Mouse (Mus musculus) heart, postnatal 36 days (tissue): Measurements from ENCODE around the gene Kcnk13. TPM values are rescaled to one million over a fixed set of nuclear protein-coding genes. Genes with fewer than 3 reads are reported as not detected.

Experiments used
- DNase-seq, 2 experiments: peaks; one replicate each; pipeline ENCODE4 v3.0.0; 2021 to 2022
- intact Hi-C: fragments of 180-260 bp; cut with DNase I; formaldehyde crosslinking; loops from one replicate; pipeline ENCODE4 v1.15.1; 2025
- microRNA-seq, 2 experiments: library from miRNA; unstranded; fragments of <30 nt; microRNA quantifications; one replicate each; pipeline ENCODE4 v1.2.0; 2021; ENCODE audit warnings: borderline number of aligned reads in 2 of 2
- total RNA-seq, 2 experiments: library from RNA; stranded (reverse); gene quantifications; 2 replicates each; pipeline ENCODE4 v1.2.3; 2021

Gene Kcnk13
- total RNA-seq, 2 experiments from 2014 or later = 0.36 to 0.38 TPM

DNA sequence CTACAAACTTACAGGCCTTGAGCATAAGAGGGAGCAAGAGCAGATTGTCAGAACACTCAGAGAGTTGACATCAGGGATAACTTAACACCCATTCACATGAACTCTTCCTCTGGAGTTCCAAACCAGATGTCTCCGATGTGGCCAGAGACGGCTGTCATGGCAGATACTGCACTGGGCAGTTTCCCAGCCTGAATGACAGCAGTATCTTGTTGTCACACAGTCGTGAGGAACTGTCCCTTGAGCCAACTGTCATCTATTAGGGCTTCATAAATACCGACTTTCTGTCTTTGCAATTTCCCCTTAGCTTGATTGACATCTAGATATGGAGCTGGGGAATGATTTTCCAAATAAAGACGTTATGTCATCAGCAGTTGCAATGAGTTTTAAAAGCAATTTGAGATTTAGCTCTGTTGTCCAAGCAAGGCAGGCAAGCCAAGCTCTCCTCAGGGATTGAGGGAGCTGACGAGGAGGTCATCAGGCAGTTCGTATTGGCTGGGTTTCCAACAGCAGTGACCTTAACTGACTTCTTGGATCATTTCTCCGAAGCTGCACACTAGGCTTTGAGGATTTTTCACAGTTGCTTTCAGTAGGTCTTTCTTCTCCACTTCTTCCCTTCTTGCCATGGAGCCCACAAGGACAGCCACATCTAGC is 115.5 kb downstream of the Kcnk13 start:
- DNase-seq = peak; percentile 30 to 40
- intact Hi-C loops = no loop called here

DNA sequence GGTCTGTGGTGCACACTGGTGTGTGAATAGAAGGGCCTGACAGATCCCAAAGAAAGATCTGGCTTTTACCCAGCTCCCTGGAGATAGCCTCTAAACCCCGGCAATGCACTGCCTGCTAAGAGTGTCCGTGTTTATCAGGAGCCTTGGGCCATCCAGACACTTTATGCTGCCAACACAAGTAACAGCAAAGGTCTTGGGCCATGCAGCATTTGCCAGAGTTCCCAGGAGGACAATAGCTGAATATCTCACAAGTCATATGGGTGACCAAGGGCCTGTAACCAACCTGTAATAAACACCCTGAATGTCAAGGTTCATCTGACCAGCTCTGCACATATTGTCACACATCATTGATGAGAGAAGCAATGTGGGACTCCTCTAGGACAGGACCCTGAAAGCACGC is 123.7 kb downstream of the Kcnk13 start:
- intact Hi-C loops = no loop called here
- no peak for DNase-seq

DNA sequence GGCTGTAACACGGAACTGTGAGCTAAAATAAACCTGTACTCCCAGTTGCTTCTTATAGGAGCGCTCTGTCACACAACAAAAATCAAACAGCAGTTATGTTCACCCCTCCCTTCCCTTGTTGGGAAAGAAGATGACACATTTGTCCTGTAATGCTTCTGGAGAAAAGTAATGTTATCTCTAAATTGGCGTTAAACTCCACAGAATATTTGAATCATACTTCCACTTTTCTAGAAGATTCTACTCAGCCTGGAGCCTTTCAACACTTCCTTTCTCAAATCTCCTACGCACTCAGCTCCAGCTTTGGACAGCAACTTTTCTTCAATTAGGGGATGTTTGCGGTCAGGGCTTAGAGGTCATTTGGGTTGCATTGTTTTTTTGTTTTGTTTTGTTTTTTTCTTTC is 125.0 kb downstream of the Kcnk13 start:
- no peak for DNase-seq
- intact Hi-C loops = no loop called here

DNA sequence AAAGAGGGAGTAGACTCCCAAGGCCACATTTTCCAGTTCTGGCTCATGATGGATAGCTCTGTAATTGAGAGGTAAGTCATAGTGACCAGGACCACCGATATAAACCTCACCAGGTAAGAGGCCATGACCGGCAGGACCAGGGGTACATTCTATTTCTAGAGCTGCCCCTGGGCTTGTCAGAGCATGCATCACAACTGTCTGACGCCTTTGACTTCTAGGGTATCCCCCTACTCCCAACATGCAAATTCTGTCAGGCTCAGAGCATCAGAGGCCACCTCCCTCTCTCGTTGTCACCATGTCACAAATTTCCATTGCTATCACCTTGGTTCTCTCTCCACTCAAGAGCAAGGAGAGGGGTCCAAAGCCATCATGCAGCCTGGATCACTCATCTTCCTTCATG is 126.5 kb downstream of the Kcnk13 start:
- DNase-seq = no peak
- intact Hi-C loops = no loop called here

DNA sequence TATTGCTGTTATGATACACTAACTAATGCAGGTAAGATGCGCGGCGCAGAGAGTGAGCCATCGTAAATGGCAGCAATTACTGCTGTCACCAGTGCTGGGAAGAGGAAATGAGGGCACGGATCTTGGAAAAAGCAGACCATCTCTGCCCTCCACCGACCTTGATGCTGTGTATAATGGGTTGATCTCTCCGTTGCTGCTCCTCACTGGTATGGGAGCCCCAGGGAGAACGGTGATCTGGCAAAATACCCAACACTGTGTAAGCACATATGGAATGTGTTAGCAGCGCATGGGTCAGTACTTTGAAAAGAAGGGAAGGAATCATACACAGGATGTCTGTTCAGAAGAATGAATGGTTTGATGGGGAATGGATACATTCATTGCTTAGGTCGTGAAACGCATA is 128.7 kb downstream of the Kcnk13 start:
- intact Hi-C loops = no loop called here
- DNase-seq = no peak

DNA sequence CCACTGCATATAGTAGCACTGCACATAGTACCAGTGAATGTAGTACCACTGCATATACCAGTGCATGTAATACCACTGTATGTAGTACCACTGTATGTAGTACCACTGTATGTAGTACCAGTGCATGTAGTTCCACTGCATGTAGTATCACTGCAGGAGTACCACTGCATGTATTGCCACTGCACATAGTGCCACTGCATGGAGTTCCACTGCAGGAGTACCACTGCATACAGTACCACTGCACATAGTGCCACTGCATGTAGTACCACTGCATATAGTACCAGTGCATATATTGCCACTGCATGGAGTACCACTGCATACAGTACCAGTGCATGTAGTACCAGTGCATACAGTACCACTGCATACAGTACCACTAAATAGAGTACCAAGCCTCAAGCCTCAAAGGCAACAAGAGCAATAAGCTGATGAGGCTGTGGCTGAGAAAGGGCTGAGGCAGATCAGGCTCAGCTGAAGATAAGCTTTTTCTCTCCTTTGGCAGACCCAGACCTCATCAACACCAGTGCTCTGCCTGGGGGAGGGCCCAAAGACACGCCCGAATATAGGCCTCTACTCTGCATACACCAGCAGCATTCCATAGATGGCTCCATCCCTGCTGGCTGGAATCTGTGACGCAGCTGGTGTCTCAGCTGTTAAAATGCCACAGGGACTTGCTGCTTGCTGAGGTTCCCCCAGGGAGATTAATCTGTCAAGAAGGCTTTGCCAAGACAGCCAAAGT is 135.8 kb downstream of the Kcnk13 start:
- DNase-seq = no peak
- intact Hi-C loops = no loop called here

DNA sequence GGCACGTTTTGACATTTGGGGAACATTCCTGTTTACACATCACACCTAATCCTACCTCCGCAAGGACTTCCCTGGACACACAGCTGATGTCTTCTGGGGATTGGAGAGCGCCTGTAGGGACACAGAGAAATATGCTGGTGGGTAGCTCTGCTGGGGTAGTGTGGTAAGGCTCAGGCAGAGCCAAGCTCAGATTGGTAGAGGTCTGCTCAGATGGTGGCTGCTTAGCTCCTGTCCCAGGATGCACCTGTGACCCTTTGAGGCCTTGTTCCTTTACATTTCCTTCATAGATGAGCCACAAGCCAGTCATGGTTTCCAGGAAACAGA is 136.4 kb downstream of the Kcnk13 start:
- intact Hi-C loops = no loop called here

DNA sequence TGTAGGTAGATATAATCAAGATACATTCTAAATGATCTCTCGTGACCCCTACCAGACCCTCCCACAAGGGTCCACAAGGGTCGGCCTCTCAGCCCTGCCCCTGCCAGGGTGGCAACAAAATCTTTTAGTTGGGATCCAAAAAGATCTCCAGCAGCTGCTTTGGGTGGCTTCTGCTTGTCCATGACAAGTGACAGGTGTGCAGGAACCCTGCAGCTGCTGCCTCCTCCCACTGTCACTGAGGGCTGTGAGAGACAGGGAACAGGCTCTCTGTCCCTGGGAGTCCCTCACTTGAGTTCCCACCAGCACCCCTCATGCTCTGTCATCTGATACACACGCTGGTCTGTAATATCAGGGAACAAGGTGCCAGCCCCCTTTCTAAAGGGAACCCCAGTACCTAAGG is 137.4 kb downstream of the Kcnk13 start:
- DNase-seq = no peak
- intact Hi-C loops = no loop called here

More for the DNA sequence above, 136.4 kb downstream of the Kcnk13 start:
- no peak for DNase-seq

DNA sequence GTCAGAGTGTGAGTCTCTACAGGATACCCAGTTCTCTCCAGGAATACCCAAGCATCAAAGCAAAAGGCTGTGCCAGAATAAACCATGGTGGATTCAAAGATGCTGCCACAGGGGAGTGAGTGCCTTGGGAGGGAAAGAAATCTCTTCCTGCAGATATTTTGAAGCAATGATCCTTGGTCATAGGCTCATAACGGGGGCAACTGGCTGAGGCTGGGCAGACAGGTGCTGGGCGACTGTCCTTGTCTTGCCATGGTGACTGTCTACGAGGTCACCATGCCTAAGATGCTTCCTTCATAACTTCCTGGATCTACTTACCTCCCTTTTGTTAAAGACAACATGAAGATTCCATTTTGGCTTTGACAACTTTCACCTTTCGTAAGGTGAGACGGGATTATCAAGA is 140.2 kb downstream of the Kcnk13 start:
- DNase-seq = no peak
- intact Hi-C loops = loop anchor here (2.0 kb wide), 2 partner anchors 132 to 1020 kb away; no protein-coding TSS in a partner anchor

DNA sequence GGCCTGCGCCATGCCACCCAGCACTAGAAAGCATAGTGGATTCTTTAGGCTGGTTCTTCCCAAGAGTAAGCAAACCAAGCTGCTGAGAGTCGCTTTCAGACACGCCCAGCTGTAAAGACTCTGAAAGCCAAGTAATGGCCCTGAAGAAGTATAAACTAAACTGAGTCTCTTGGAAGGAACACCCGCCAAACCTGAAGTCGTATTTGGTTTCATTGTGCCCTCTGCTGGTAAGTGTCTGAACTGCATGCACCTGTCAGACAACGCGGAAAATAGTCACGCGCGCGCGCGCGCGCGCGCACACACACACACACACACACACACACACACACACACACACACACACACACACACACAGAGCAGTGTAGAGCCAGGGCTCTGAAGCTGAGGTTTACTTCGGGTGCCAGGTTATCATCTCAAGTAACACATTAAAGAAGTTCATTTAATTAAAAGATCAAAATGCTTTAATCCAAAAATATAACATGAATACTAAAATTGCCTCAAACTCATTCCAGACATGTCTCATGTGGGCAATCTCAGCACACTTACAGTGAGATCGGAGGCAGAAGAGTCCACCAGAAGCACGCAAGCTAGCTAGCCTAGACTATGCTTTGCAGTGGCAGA is 142.1 kb downstream of the Kcnk13 start:
- intact Hi-C loops = loop anchor here (1.0 to 5.0 kb wide), 3 partner anchors 154 to 1009 kb away; no protein-coding TSS in a partner anchor

DNA sequence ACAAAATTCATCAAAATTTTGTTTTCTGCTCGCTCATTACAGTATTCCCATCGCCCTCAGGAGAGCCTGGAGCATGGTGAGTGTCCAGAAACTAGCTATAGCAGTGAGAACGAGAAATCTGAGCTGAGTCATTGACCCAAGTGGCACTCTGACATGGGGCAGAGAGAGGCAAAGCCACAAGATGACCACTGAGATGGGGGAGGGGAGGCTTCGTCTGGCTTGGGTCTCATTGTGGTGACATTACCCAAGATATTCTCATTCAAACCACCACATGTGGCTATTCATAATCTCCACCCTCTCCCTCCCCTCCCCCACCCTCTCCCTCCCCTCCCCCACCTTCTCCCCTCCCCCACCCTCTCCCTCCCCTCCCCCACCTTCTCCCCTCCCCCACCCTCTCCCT is 143.1 kb downstream of the Kcnk13 start:
- intact Hi-C loops = loop anchor here (2.0 to 5.0 kb wide), 2 partner anchors 155 to 1010 kb away; no protein-coding TSS in a partner anchor
- DNase-seq = no peak

More for the DNA sequence above, 142.1 kb downstream of the Kcnk13 start:
- peak; percentile 78 to 83 for DNase-seq

DNA sequence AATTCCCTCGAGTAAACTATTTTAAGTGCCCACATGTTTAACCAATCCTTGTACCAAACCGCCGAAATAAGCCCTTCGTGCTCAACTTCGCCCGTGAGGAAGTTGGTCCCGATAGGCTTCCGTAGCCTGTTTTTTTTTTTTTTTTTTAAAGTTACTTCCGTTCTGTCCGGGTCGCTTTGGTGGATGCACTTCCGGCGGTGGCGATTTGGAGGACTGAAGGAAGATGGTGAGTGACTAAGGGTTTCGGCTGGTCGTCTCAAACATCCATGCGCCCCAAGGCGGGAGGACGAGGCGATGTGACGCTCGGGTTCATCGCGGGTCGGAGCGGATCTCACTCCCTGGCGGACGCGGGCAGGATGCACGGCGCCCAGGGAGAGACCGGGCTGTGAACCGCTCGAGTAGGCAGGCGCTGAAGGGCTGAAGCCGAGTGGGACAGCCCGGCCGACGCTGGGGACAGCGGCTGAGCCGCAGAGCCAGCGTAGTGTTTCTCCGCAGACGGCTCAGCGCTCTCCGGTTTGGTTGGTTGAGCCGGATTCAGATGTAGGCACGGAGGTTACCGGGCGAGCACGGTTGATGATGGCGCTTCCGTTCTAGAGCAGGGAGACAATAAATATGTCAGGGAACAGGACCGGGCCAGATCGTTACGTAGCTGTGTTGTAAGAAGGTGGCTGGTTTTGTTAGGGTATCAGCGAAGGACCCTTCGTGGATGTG is 145.8 kb downstream of the Kcnk13 start, which contains the start of gene Psmc1:
Psmc1 (plus strand) TSS at position 169 of the 711 bp plus-strand sequence.
- intact Hi-C loops = loop anchor here (2.0 to 5.0 kb wide), 2 partner anchors 145 to 1013 kb away; partner anchors contain the start of gene Kcnk13
- peak; percentile 72 to 79 for DNase-seq

Small RNA genes lying within 50 kb of the gene (microRNA-seq; reads per million reads assigned to microRNA genes)
- 0 reads per million in 2 experiments for gene Gm23291

Other genes starting within 250 kb of the Kcnk13 start
- gene Efcab11, start 80.1 kb upstream of the Kcnk13 start, total RNA-seq = not detected
- gene Tdp1, start 80.0 kb upstream of the Kcnk13 start, total RNA-seq = 10 to 100 TPM in 1 of 2 experiments, 1 to 10 TPM in 1; 8.6 to 10.1 TPM
- gene Psmc1, start 145.7 kb downstream of the Kcnk13 start, total RNA-seq = 100 to 1,000 TPM; 129 to 147 TPM
- gene Nrde2, start 195.2 kb downstream of the Kcnk13 start, total RNA-seq = 10 to 100 TPM; 10.4 to 11.5 TPM
- 100 to 1,000 TPM; 223 to 265 TPM for gene Calm1, start 234.9 kb downstream of the Kcnk13 start, total RNA-seq